Mouse (Mus musculus) liver, embryonic 14.5 days (tissue): Measurements from ENCODE around the gene Gm5105.

Experiments
- CTCF ChIP-seq: IDR thresholded peaks from 2 replicates; pipeline ENCODE4 v1.5.1; 2016; ENCODE audit warnings: antibody characterized with exemption, low read depth, control low read depth
- EP300 ChIP-seq: IDR thresholded peaks from 2 replicates; pipeline ENCODE4 v1.6.1; 2016; ENCODE audit warnings: antibody characterized with exemption, low read depth

- no peak for TF ChIP-seq CTCF
- no peak for TF ChIP-seq EP300
Observed at GRCm38 (mm10) chr3:138068103-138068502, 915 bp upstream of the Gm5105 start.
